Mouse (Mus musculus): ENCODE results near the gene RPS10-NUDT3. TPM values are rescaled to one million over a fixed set of nuclear protein-coding genes. Genes with fewer than 3 reads are reported as not detected.

The RPS10-NUDT3 gene
- polyA plus RNA-seq, 1 experiment from 2014 or later = not detected

Other genes starting within 250 kb of the RPS10-NUDT3 start
- gene Grm4, start 113.8 kb downstream of the RPS10-NUDT3 start, polyA plus RNA-seq (2015; fragmentation: Nextera tagmentation; extraction: Ambion mirVana) = 7.5 and 11.0 TPM in 2 replicates
- gene Hmga1, start 78.7 kb downstream of the RPS10-NUDT3 start, polyA plus RNA-seq (2015; fragmentation: Nextera tagmentation; extraction: Ambion mirVana) = 124 and 134 TPM in 2 replicates
- gene AI413582, start 69.5 kb downstream of the RPS10-NUDT3 start, polyA plus RNA-seq (2015; fragmentation: Nextera tagmentation; extraction: Ambion mirVana) = 55.4 and 65.8 TPM in 2 replicates
- 246 and 248 TPM in 2 replicates for gene Nudt3, start 11.7 kb downstream of the RPS10-NUDT3 start, polyA plus RNA-seq (2015; fragmentation: Nextera tagmentation; extraction: Ambion mirVana)
- 400 and 420 TPM in 2 replicates for gene Rps10, start 1.4 kb upstream of the RPS10-NUDT3 start, polyA plus RNA-seq (2015; fragmentation: Nextera tagmentation; extraction: Ambion mirVana)
- gene Pacsin1, start 20.3 kb upstream of the RPS10-NUDT3 start, polyA plus RNA-seq (2015; fragmentation: Nextera tagmentation; extraction: Ambion mirVana) = 58.9 and 67.7 TPM in 2 replicates
- gene Spdef, start 93.7 kb upstream of the RPS10-NUDT3 start, polyA plus RNA-seq (2015; fragmentation: Nextera tagmentation; extraction: Ambion mirVana) = 1.5 and 2.6 TPM in 2 replicates
- gene D17Wsu92e, start 185.4 kb upstream of the RPS10-NUDT3 start, polyA plus RNA-seq (2015; fragmentation: Nextera tagmentation; extraction: Ambion mirVana) = 8.5 and 9.4 TPM in 2 replicates
- gene Snrpc, start 202.9 kb upstream of the RPS10-NUDT3 start, polyA plus RNA-seq (2015; fragmentation: Nextera tagmentation; extraction: Ambion mirVana) = 193 and 197 TPM in 2 replicates
- 6.0 and 6.5 TPM in 2 replicates for gene Uhrf1bp1, start 221.2 kb upstream of the RPS10-NUDT3 start, polyA plus RNA-seq (2015; fragmentation: Nextera tagmentation; extraction: Ambion mirVana)

Data from midbrain, embryonic 16.5 days (tissue).